Mouse (Mus musculus) T-helper 2 cell (primary cell): ENCODE measurements around the gene Farp1.
"Not testable (repeated sequence)": the region's sequence is repeated elsewhere in the genome, so short reads cannot be mapped to it uniquely, and the experiment has no call there.

Experiments used
- in situ Hi-C: fragments of 300-600 bp; cut with MboI, MseI; formaldehyde crosslinking; loops from one replicate; pipeline ENCODE4 v1.15.1; 2025; ENCODE audit warnings: high pct_unique_total_duplicates

The Farp1 gene

DNA sequence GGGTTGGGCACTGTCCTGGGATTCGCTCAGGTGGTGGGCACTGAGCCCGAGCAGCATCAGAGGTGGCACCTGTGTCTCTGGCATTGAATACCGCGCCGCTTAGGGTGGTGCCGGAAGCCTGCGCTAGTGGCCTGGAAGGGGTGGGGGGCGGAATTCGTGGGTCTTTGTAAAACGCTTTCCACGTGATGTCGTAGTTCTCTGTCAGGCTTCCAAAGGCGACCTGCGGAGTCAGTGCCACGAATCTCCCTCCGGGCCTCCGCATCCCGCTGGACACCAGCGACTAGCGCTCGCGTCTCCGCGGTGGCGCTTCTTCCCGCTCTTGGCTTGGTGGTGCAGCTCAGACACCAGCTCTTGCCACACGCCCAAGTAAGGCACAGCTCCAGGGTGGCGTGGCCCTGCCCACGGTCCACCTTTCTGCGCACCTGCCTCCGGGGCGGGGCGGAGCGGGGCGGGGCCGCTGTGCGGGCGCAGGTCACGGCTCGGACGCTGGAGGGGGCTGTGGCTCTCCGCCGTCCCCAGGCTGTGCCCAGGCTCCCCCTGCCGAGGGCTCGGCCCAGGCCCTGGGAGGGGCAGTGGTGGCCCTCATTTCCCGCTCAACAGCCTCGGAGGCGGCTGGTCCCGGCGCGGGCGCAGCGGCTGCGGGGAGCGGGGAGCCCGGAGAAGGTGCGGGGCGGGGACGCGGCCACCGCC lies at the start of gene Farp1:
TSS of gene Farp1 (plus strand) at position 228 of the 690 bp plus-strand sequence.
- in situ Hi-C loops: loop anchor here (5.0 kb wide), 1 partner anchor 157 kb away; no protein-coding TSS in a partner anchor

DNA sequence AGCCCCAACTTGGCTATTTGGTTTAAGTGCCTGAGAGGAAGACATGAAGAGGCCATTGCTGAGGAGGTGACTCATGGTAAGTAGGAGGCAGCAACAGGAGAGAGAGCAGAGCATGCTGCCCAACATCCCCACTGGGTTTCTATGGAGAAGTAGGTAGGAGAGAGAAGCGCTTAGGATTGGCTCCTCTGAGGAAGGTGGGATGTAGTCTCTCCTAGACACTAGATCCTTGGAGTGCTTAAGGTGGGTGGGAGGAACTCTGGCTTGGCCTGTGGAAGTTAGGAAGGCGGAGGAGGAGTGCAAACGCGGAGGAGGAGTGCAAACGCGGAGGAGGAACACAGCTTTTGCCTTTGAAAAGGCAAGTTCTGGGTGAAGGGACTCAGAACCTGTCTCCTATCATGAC lies 45.9 kb upstream of the Farp1 start:
- in situ Hi-C loops: no loop called here

DNA sequence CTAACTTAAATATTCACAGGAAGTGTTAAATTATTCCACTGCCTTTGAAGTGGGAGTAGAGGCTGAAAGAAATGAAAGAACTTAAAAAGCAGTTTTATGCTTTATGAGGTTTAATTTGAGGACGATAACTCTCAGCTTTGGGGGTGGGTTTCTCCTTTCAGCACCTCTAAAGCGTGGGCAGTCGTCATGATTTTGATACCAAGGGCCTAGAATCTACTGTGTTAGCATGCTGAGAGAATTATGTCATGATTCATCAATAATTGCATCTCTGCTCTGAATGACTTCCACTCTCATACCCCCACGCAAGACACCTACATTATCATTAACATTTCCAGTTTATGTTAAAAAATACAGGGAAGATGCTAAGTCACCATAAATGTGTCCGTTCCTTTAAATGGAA lies 37.3 kb upstream of the Farp1 start:
- in situ Hi-C loops: no loop called here

DNA sequence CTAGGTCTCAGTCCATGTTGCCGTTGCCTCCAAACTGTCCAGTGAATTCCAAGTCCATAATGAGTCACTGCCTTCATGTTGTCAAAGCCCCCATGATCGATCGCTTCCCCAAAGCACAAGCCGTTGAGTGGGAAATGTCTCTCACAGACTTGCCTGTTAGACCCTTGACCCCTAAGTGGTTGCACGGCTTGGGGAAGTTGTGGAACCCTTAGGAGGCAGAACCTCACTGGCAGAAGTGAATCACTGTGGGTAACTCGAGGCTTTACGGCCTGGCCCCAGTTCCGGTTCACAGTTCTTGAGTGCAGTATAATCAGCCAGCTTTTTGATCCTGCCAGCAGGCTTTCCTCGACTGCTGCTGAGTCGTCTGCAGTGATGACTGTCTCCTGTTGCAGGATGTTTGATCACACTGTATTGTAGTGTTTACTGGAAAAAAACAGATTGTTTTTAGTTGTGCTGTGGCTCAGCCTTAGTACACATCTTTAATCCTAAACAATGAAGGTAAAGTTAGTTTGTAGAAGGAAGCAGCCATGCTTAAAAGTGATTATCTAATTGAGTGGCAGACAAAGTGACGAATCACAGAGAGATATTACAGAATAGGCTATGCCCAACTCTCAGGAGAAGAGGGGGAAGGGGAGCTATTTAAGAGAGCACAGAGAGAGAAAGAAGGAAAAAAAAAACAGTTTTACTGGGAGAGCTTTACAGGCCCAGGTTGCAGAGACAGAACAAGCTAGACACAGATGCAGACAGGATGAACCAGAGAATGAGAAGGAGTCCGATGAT lies 34.2 kb upstream of the Farp1 start:
- in situ Hi-C loops: no loop called here

DNA sequence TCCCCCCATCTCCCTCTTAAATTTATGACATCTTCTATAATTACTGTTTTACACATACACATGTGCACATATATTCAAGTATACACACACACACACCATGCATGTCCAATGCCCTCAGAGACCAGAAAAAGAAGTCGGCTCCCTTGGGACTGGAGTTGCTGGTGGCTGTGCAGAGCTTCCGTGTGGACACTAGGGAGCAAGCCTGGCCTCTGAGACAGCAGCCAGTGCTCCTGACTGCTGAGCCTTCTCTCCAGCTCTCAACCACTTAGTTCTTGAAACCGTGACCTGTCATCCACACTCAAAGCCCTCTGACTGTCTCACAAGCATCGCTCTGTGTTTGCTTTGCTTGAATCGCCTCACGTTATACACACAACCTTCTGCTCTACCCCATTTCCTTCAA lies 29.4 kb upstream of the Farp1 start:
- in situ Hi-C loops: no loop called here

DNA sequence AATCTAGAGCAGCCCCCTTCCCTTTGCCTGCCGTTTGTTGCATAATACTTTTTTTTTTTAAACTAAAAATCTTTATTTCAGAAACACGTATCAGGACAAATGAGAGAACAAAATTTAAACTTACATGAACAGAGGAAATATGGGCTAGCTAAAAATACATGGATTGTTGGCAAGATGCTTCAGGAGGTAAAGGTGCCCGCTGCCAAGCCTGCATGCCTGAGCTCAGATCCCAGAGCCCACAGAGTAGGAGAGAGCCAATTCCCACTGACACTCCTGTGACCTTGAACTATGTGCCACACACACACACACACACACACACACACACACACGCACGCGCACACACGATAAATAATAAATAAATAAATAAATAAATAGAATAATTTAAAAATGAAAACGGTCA lies 29.0 kb upstream of the Farp1 start:
- in situ Hi-C loops: no loop called here

DNA sequence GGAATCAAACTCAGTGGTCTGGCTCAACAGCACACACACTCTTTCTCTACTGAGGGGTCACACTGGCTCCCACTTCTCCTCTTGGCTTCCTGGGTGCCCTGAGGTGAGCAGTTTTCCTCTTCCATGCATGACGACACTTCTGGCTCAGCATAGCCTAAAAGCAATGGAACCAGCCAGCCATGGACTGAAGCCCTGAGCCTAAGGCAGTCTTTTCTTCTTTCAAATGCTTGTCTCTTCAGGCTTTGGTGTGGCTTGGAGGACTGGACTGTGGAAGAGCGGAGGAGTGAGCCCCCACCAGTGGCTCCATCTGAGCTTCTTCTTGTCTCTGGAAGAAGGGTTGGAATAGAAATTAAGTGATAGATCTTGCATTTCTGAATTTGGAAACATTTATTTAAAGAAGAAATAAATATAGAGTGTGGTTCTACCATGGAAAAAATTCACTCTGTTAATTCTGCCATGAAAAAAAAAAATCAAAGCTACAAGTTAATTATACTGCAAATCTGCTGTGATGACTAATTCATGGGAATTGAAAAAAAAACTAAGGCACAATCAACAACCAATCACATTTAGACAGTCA lies 19.8 kb upstream of the Farp1 start:
- in situ Hi-C loops: no loop called here

DNA sequence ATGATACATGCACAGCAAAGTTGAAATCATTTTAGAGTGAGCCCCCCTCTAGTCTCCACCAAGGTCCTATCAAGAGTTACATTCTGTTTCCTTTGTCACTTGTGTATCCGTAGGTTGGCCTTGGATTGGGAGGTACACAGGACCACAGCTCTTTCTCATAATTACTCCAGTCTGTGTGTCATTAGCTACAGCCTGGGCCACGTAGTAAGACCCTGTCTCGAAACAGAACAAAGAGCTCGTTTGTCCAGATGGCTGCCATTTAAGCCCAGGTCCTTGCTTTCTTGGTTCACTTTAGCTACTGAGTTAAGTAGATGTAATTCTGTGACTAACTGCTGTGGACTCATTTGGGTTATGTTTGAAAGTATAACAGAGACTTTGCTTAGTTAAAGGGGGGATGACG lies 12.6 kb upstream of the Farp1 start:
- in situ Hi-C loops: no loop called here

DNA sequence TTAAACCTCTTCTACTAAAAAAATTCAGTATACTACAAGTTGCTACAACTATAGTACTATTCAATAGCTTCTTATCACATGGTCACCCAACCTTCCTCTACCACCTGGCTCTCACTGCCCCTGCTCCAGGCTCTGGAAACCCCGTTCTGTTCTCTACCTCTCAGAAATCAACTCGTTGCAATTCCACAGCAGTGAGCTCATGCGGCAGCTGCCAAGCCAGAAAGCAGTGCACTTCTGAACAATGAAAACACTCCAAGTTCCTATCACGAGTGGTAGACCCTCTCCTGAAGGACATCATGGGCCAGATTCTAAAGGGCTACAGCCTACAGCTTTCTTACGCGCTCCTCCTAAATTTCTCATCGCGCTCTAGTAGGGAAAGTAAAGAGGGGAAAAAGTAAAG lies 9.6 kb upstream of the Farp1 start:
- in situ Hi-C loops: no loop called here

DNA sequence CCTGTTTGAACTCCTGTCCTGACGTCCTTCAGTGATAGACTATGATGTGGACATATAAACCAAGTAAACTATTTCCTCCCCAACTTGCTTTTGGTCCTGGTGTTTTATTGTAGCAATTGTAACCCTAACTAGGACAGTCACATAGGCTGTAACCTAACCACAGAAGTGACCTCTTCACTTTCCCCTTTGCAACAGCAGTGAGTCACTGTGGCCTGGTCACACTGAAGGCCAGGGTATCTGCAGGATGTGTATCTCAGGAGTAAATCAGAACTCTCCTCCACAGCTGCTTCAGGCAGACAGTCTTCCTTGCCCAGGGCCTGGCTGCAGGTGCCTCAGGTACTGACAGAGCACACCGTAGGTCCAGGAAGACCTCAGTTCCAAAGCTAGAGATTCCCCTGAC lies 3.6 kb upstream of the Farp1 start:
- in situ Hi-C loops: loop anchor here (5.0 kb wide), 1 partner anchor 161 kb away; no protein-coding TSS in a partner anchor

DNA sequence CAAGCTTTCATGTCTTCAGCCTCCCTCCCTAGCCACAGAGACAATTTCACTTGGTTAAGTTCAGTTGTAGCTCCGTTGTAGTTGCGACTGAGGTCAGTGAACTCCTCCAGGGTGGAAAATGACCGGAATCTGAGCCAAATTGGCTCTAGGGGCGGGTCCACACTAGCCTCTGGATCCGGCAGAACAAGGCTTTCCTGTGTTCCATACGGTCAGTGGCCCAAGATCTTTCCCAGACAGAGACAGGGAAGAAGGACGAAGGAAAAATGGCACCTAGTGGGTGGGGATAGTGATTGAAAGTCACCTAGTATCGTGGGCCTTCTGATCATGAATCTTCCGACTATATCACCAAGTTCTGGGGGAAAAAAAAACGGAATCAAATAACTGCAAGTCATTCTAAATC lies 475 bp upstream of the Farp1 start:
- in situ Hi-C loops: loop anchor here (5.0 kb wide), 1 partner anchor 158 kb away; no protein-coding TSS in a partner anchor

DNA sequence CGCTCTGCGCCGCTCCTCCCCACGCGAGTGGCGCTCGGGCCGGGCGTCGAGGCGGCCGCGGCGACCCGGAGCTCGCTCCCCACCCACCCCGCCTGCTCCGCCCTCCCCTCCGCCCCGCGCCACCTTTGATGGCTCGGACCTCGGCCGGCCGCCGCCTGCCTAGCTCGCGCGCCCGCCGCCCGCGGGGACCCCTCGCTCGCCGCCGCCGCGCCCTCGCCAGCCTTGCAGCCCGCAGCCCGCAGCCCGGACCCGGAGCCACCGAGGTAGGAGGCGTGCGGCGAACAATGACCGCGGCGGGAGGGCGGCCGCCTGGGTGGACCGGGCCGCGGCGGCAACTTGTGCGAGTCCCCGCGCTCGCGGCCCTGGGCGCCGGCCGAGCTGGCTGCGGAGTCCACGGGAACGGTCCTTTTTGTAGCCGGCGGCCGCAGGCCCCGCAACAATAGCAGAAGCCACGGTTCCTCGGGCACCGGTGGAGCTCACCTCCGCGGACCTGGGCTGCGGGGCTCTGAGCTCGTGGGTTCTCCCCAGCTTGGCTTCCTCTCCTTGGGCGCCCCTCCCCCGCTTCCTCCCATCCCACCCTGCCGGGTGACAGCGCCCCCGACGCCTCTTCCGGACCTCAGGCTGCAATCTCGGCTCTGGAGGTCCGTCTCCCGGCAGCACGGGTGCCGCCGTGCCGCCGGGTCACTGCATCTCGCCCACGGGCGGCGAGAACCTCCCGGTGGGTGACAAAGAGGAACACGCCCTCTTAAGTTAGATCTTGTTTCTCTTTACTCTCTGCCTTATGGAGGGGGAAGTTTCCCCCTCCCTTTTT lies 868 bp downstream of the Farp1 start:
- in situ Hi-C loops: no loop called here

DNA sequence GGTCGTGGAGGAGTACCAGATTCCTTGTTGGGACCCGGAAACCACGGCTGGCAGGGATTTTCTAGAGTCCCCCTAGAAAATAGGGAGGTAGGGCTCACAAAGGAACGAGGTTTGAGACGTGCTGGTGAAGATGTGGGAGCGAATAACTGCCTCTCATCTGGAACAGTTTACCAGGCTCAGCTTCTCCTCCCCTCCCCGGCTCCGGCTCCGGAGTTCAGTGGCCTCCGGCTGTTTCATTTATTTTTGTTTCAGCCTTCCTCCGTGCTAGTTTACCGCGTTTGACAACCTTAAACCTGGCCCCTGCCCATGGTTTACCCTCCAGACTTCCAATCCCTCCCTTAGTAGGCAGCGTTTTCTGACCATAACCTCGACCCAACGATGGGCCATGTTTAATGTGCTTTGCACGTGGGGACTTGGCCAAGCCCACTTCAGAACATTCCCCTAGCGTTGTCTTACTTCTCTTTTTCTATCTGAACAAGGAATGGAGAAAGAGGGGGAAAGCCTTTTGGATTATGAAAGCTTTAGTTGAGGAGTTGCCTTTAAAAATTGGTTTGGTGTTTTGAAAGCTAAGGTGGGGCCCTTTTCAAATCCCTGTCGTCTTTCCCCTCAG lies 1.7 kb downstream of the Farp1 start:
- in situ Hi-C loops: no loop called here

DNA sequence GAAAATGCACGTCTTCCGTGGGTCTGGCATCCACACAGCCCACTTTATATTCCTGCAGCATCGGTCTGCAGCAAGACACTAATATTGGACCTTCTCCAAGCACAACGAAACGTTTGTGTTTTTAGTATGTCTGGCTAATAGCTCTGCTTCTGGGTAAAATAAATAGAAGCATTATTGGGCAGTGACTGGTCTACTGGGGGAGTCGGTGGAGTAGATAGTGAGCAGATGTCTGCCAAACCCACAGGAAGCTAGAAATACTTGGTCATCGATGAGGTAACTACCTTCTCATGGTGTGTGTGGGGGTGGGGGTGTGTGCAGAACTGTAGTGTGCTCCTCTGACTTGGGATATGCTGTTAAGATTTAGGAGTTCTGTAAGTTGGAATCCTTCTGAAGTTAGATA lies 2.3 kb downstream of the Farp1 start:
- in situ Hi-C loops: no loop called here

DNA sequence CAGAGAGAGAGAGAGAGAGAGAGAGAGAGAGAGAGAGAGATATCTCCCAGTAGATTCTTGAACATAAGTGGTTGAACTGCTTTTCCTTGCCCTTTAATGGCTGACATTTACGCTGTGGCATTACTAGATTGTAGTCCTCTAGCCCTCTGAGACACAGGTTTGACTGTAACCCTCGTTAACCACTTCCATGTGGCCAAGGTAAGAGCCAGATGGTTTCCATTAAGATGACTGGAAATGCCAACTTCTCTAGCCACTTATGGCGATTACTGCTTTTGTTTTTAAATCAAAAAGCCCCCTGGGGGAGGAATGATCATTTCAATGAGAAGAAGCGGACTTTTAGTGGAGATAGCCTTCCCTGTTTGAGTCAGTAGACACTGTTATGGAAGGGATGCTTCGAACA lies 3.7 kb downstream of the Farp1 start:
- in situ Hi-C loops: no loop called here

DNA sequence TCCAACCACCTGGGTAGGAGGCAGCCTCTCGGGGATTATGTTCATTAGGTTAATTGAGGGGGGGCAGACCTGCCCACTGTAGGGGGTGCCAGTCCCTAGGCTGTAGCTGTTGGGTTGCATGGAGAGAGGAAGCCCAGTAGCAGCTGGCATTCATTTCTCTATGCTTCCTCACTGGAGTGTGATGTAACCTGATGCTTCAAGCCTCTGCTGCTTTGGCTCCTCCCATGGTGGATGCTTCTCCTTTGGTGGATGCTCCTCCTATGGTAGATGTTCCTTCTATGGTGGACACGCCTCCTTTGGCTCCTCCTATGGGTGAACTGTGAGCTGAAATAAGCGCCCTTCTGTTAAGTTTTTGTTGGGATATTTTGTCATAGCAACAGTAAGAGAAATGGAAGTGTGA lies 9.1 kb downstream of the Farp1 start:
- in situ Hi-C loops: no loop called here

DNA sequence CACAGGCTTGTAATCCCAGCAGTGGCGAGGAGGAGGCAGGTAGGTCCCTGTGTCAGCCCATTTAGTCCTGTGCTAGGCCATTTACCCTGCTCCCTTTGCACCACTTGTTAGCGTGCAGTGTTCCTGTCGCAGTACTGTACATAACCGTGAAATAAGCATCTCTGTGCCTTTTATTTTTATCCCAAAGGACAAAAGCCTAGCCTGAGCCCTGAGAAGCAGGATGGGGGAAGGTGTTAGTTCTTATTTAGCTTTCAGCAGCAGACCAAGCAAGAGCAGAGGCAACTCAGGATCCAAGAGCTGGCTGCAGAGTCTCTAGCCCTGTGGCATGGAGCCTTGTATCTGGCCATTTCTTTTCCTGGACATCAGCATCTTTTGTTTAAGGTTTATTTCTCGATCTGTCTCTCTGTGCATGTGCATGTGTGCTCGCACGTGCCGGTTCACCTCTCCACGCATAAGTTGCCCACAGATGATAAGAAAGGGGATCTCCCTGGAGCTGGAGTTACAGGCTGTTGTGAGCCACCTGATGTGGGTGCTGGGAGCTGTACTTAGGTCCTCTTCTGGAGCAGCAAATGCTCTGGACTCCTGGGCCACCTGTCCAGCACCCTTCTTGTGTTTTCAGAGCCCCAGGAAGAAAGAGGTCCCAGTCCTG lies 11.4 kb downstream of the Farp1 start:
- in situ Hi-C loops: no loop called here

DNA sequence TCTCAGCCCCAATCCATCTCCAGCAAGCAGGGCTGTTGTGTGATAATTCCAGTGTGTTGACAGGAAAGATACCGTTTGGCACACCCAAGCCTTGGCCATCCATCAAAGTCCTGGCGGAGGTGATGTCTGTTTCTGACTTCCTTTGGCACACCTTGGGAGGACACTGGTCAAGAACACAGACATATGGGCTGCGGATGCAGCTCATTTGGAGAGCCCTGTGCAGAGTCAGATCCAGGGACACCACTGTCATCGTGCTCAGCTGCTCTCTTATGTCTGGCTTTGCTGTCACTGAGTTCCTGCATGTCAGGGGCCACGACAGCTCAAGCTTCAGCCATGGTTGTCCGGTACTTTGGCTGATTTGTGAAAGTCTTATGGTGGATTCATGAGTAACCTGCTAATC lies 12.8 kb downstream of the Farp1 start:
- in situ Hi-C loops: no loop called here

DNA sequence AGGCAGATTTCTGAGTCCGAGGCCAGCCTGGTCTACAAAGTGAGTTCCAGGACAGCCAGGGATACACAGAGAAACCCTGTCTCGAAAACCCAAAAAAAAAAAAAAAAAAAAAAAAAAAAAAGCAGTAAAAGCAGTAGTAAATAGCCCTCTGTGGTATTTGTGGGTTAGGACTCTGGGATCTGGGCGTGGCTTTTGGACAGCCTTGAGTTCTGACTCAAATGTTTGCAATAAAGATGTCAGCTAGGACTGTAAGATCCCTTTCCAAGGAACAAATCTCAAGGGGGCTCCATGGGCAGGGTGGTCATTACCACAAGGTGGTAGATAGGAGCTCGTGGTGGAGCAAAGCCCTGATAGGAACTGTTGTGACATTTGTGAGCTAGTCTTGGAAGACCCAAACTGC lies 16.0 kb downstream of the Farp1 start:
- in situ Hi-C loops: not testable (repeated sequence)

DNA sequence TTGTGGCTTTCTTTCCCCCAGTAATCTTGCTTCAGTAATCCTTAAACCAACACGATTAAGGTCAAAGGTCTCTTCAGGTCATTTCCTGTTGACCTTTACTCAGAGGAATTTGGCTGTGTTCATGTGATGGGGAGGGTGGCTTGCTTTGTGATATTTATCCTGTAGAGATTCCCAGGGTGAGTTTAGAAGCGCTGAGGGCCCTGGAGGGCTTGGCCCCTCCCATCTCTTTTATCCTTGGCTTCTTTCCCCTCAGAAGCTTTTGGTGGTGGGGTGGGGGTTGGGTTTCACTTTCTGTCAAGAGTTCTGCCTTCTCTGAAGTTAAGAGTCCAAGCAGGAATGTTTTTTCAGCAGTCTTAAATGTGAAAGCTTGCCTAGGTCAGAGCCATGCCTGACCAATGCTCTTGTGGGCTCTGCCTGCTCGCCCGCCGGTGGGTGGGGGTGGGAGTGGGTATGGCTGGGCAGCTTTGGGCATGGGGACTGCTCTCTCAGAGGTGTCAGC lies 18.1 kb downstream of the Farp1 start:
- in situ Hi-C loops: no loop called here

DNA sequence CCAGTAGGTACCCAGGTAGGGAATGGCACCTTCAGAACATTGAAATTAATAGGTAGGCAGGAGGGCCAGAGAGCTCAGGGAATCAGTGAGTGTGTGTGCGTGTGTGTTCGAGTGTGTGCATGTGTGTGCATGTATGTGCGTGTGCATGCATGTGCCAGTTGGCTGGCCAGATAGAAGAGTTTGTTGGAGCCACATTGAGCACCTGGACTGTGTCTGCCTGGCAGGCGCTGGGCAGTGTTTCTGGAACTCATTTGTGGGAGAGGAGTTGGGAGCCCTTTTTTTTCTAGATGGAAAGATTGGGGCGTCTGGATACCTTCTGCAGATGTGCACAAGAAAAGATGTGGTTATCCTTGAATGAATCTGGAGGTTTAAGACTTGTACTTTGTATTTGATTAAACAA lies 19.1 kb downstream of the Farp1 start:
- in situ Hi-C loops: no loop called here
